Mouse (Mus musculus) erythroblast, embryonic 14.5 days (primary cell): Measurements from ENCODE around the gene Smim14. TPM values are rescaled to one million over a fixed set of nuclear protein-coding genes. Genes with fewer than 3 reads are reported as not detected.
A peak's percentile ranks its signal among the peaks of the same experiment; 100 is the strongest.
"Not testable (repeated sequence)": the region's sequence is repeated elsewhere in the genome, so short reads cannot be mapped to it uniquely, and the experiment has no call there.

Experiments
- H3K27me3 ChIP-seq: 2 replicates; pipeline ENCODE4 v1.6.1; 2012; ENCODE audit warnings: inconsistent platforms; ENCODE audit not compliant: control insufficient read depth
- H3K36me3 ChIP-seq: 2 replicates; pipeline ENCODE4 v1.6.1; 2012; ENCODE audit warnings: mild to moderate bottlenecking, inconsistent platforms; ENCODE audit not compliant: control insufficient read depth
- H3K4me1 ChIP-seq: 2 replicates; pipeline ENCODE4 v1.6.1; 2012; ENCODE audit warnings: inconsistent platforms; ENCODE audit not compliant: control insufficient read depth
- H3K4me3 ChIP-seq: replicated peaks from 2 replicates; pipeline ENCODE3; 2012; ENCODE audit warnings: moderate library complexity, mild to moderate bottlenecking, inconsistent platforms
- H3K9me3 ChIP-seq: 2 replicates; pipeline ENCODE4 v1.6.1; 2012; ENCODE audit warnings: low read length, inconsistent platforms, mixed read lengths; ENCODE audit not compliant: control insufficient read depth
- GATA1 ChIP-seq: IDR thresholded peaks from 2 replicates; pipeline ENCODE4 v1.6.1; 2012; ENCODE audit warnings: low read length, inconsistent platforms, mixed read lengths
- TAL1 ChIP-seq: IDR thresholded peaks from 3 replicates; pipeline ENCODE4 v1.6.1; 2012; ENCODE audit warnings: low read length, inconsistent platforms, mixed read lengths
- polyA plus RNA-seq: library from polyadenylated mRNA; stranded (reverse); fragments of >175 nt; gene quantifications from 2 replicates; pipeline ENCODE4 v1.2.3, GENCODE M21; 2012

The Smim14 gene
- polyA plus RNA-seq, 1 experiment, result 0.21 TPM

DNA sequence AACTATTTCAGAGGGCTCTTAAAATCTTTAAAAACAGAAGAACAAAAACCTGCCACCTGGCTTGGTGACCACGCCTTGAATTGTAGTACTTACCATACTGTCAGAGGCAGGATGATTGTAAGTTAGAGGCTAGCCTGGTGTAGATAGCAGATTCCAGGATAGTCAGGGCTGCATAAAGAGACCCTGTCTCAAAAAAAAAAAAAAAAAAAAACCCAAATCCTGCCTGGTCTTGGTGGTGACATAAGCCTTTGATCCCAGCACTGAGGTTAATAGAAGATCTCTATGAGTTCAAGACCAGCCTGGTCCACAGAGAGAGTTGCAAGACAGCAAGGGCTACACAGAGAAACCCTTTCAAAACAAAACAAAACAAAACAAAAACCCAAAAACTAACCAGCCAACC, 6.5 kb upstream of the Smim14 start:
- Histone ChIP-seq H3K4me1 (peaks cover 28% of the 10 kb centered on the region), H3K9me3 (no peaks in the 10 kb centered on the region), H3K36me3 (peaks cover 58% of the 10 kb centered on the region), H3K4me3 (no peak overlapping the region), H3K27me3 (no peaks in the 10 kb centered on the region)
- TF ChIP-seq GATA1 (no peak), TAL1 (no peak)

GRCm38 (mm10) chr5:65541889-65542288, 4.9 kb upstream of the Smim14 start:
- Histone ChIP-seq H3K4me3 (no peak overlapping the region), H3K36me3 (peaks cover 50% of the 10 kb centered on the region), H3K4me1 (peaks cover 26% of the 10 kb centered on the region), H3K27me3 (no peaks in the 10 kb centered on the region), H3K9me3 (no peaks in the 10 kb centered on the region)
- TF ChIP-seq GATA1 (no peak), TAL1 (no peak)

DNA sequence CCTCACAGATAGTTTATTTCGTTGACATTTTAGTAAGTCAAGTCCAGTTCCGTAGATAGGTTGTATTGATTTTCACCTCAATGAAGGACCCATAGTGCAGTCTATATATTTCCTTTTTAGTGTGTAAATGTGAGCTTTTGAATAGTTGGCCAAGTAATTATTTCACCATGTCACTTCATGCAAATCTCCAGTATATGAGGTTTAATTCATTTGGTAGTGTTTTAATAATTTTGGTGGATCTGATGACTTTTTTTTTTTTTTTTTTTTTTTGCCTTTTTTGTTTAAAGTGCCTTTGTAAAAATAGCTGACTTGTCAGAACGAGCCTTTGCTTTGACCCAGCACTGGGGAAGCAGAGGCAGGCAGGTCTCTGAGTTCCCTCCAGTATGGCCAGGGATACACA, 2.8 kb upstream of the Smim14 start:
- peaks cover 37% of the 10 kb centered on the region for H3K36me3 ChIP-seq
- peaks cover 31% of the 10 kb centered on the region for H3K4me1 ChIP-seq
- no peak overlapping the region for H3K4me3 ChIP-seq
- no peaks in the 10 kb centered on the region for H3K27me3 ChIP-seq
- TF ChIP-seq GATA1 (no peak), TAL1 (no peak)
- H3K9me3 ChIP-seq, result no peaks in the 10 kb centered on the region

GRCm38 (mm10) chr5:65538829-65539228, 1.8 kb upstream of the Smim14 start:
- Histone ChIP-seq H3K4me1 (peaks cover 37% of the 10 kb centered on the region), H3K9me3 (no peaks in the 10 kb centered on the region), H3K4me3 (peak overlapping the region; percentile 99), H3K27me3 (no peaks in the 10 kb centered on the region), H3K36me3 (peaks cover 34% of the 10 kb centered on the region)
- TF ChIP-seq GATA1, result no peak
- TF ChIP-seq TAL1, result no peak

DNA sequence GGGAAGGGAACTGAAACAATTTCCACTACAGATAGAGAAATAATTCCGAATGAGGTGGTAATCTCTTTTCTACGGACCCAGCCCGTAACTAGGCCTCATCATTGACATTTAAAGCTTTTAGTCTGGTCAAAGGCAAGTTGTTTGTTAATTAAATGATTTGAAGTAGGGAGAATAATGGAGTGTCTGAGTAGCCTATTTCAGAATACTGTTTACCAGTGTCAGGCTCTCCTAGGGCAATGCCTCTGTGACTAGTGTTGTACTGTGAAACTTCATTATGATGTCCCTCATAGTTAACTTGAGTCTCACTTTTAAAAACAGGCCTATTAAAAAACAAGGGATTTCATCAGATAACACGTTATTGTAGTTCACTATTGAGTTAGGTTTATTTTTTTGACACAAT, 1.1 kb upstream of the Smim14 start:
- Histone ChIP-seq H3K9me3 (no peaks in the 10 kb centered on the region), H3K4me3 (peak overlapping the region; percentile 99), H3K27me3 (no peaks in the 10 kb centered on the region), H3K36me3 (peaks cover 27% of the 10 kb centered on the region), H3K4me1 (peaks cover 37% of the 10 kb centered on the region)
- TF ChIP-seq TAL1, result no peak
- TF ChIP-seq GATA1, result no peak

GRCm38 (mm10) chr5:65537420-65538071, 562 bp upstream of the Smim14 start:
- peaks cover 37% of the 10 kb centered on the region for H3K4me1 ChIP-seq
- no peaks in the 10 kb centered on the region for H3K27me3 ChIP-seq
- H3K9me3 ChIP-seq, result no peaks in the 10 kb centered on the region

GRCm38 (mm10) chr5:65536068-65536465, 917 bp downstream of the Smim14 start:
- peak overlapping the region; percentile 99 for H3K4me3 ChIP-seq
- not testable (repeated sequence) for H3K9me3 ChIP-seq, H3K27me3 ChIP-seq
- peaks cover 33% of the 10 kb centered on the region for H3K4me1 ChIP-seq
- peaks cover 12% of the 10 kb centered on the region for H3K36me3 ChIP-seq

More at GRCm38 (mm10) chr5:65537420-65538071, 562 bp upstream of the Smim14 start:
- Histone ChIP-seq H3K36me3 (peaks cover 22% of the 10 kb centered on the region), H3K4me3 (peak overlapping the region; percentile 99)
- no peak for TF ChIP-seq TAL1
- TF ChIP-seq GATA1, result no peak

DNA sequence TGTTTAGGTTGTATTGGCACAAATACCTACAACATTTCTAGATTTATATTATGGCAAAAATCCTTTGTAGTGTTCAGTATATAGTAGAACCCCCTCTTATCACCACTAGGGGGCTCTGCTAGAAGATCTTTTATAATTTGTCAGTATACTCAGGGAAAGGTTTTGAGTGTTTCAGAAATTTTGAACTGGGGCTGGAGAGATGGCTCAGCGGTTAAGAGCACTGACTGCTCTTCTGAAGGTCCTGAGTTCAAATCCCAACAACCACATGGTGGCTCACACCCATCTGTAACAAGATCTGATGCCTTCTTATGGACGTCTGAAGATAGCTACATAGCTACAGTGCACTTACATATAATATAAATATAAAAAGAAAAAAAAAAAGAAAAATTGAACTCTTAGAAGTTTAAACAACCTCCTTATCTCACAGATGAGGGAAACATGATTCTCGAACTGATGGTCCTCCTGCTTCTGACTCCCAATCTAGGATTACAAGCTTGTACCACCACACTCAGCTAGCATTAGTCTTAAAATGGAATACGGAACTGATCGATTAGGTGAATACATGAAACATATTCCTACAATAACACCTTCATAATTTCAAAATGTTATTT, 1.4 kb downstream of the Smim14 start:
- Histone ChIP-seq H3K9me3 (no peaks in the 10 kb centered on the region), H3K36me3 (peaks cover 9% of the 10 kb centered on the region), H3K4me1 (peaks cover 34% of the 10 kb centered on the region), H3K27me3 (no peaks in the 10 kb centered on the region), H3K4me3 (no peak overlapping the region)
- no peak for TF ChIP-seq GATA1
- no peak for TF ChIP-seq TAL1

DNA sequence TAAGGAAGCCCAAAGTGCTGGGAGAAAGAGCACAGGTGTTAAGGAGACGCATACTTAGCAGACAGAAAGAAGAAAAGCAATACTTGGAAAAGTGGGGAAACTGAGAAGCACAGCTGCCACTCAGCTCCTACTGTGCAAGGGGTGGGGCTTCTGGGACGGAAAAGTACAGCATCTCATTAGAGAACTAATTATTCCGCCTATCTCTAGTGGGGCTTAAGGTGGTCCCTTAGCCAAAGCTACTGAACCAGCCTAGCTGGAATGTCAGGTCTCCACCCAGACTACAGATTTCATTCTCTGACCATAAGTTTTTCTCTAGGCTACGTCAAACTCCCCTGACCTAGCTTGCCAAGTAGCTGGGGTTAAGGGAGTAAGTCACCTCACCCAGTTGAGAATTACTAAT, 2.5 kb downstream of the Smim14 start:
- TF ChIP-seq GATA1, result no peak
- no peak for TF ChIP-seq TAL1
- no peaks in the 10 kb centered on the region for H3K27me3 ChIP-seq
- H3K36me3 ChIP-seq, result peaks cover 4% of the 10 kb centered on the region
- H3K4me1 ChIP-seq, result peaks cover 38% of the 10 kb centered on the region
- no peak overlapping the region for H3K4me3 ChIP-seq
- no peaks in the 10 kb centered on the region for H3K9me3 ChIP-seq
